In the genomic region with DNA sequence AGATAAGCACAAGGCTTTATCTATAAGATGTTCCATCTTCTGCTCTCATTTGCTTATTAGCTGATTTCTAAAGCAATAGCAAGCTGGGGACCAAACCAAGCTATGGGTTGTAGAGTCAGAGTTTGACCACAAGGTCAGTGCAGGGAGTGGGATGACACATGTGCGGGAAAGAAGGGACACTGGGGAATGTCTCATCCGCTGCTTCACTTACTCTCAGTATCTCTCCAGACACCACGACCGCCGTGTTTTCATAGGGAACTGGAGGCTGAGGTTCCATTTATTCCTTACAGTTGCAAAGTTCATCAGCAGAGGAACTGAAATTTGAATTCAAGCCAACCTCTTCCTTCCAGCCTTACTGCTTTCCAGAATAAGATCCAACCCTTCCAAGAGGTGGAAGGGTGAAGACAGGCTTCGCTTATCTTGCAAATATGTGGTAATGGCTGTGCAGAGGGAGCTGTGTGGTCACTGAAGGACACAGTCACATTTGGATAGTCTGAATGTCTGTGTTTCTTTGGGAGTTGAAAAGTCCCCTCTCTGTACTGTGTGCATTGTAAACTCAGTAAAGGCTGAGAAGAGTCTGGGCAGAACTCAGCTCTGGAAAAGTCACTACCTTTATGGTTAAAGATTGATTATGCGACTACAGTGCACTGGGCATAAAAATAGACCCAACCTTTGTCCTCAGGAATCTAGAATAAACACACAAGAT, we compare ENCODE assay signal across 10 mouse cellular contexts.
A peak's percentile ranks its signal among the peaks of the same experiment; 100 is the strongest.
DNase-seq lines count a peak whose midpoint lies in the region; ATAC-seq and TF ChIP-seq lines count a peak whose summit lies in the region.
"Had no signal": no experiment of that assay in that cellular context is flagged by ENCODE, and none has a peak within 500 bp of the region (broad histone marks: within the 10 kb centered on the region; RNA-seq: fewer than 3 reads in every experiment).

No protein-coding gene starts in this region.

- no peaks in the 10 kb centered on the region for H3K9me3 ChIP-seq in lung, embryonic 14.5 days (ENCODE audit: low read depth, low read length)
- no peaks in the 10 kb centered on the region for H3K9me3 ChIP-seq in intestine, embryonic 15.5 days
- H3K9me3 ChIP-seq in stomach, embryonic 15.5 days = no peaks in the 10 kb centered on the region
- H3K9me3 ChIP-seq in midbrain, embryonic 13.5 days = no peaks in the 10 kb centered on the region

- H3K4me3 ChIP-seq in lung, embryonic 14.5 days (ENCODE audit: low read depth, low read length) = no peak overlapping the region
- H3K4me3 ChIP-seq in intestine, embryonic 15.5 days (replicated peaks) = no peak overlapping the region
- no peak overlapping the region for H3K4me3 ChIP-seq in stomach, embryonic 15.5 days (replicated peaks)
- no peak overlapping the region for H3K4me3 ChIP-seq in midbrain, embryonic 13.5 days (replicated peaks)

- TF ChIP-seq CTCF in lung, embryonic 14.5 days (IDR thresholded peaks at IDR 0.05; ENCODE audit: low read depth) = no peak

- peak; percentile 44; the same call in 1 of the 2 replicates for ATAC-seq in lung, embryonic 14.5 days (ENCODE audit: insufficient read depth)
- peak; percentile 91 for ATAC-seq in intestine, embryonic 15.5 days
- peak; percentile 63; the same call in 1 of the 2 replicates for ATAC-seq in stomach, embryonic 15.5 days (ENCODE audit: insufficient read depth, low FRiP score, low read depth)
- no peak for ATAC-seq in monocyte, adult 5-6 weeks (replicated peaks; ENCODE audit: insufficient number of reproducible peaks, low FRiP score, low TSS enrichment, poor library complexity, severe bottlenecking)
- no peak for ATAC-seq in midbrain, embryonic 13.5 days
- ATAC-seq: hindbrain, embryonic 16.5 days had no signal

- peaks cover 10% of the 10 kb centered on the region; the same call in 1 of the 2 replicates for H3K4me1 ChIP-seq in lung, embryonic 14.5 days (ENCODE audit: insufficient read depth)
- H3K4me1 ChIP-seq in intestine, embryonic 15.5 days (replicated peaks) = 0 out of 2 replicates have a peak, but pooled peaks cover 2% of the 10 kb centered on the region
- no peaks in the 10 kb centered on the region; the same call in 1 of the 2 replicates for H3K4me1 ChIP-seq in stomach, embryonic 15.5 days
- H3K4me1 ChIP-seq in midbrain, embryonic 13.5 days (replicated peaks) = no peaks in the 10 kb centered on the region

- 50% methylated on average over 7 of the region's 7 CpGs for WGBS in lung, embryonic 14.5 days
- WGBS in intestine, embryonic 15.5 days = 56% methylated on average over 7 of the region's 7 CpGs
- 61% methylated on average over 7 of the region's 7 CpGs for WGBS in stomach, embryonic 15.5 days
- WGBS in midbrain, embryonic 13.5 days = 91% methylated on average over 7 of the region's 7 CpGs

- no peak overlapping the region for H3K9ac ChIP-seq in lung, embryonic 14.5 days
- no peak overlapping the region for H3K9ac ChIP-seq in intestine, embryonic 15.5 days
- H3K9ac ChIP-seq in stomach, embryonic 15.5 days = no peak overlapping the region
- no peak overlapping the region for H3K9ac ChIP-seq in midbrain, embryonic 13.5 days (replicated peaks)

- H3K4me2 ChIP-seq in lung, embryonic 14.5 days = no peak overlapping the region
- H3K4me2 ChIP-seq in intestine, embryonic 15.5 days (replicated peaks) = peak overlapping the region; percentile 24
- no peak overlapping the region for H3K4me2 ChIP-seq in stomach, embryonic 15.5 days
- H3K4me2 ChIP-seq in midbrain, embryonic 13.5 days (replicated peaks) = no peak overlapping the region

- no peaks in the 10 kb centered on the region for H3K36me3 ChIP-seq in lung, embryonic 14.5 days (ENCODE audit: insufficient read depth)
- H3K36me3 ChIP-seq in intestine, embryonic 15.5 days = no peaks in the 10 kb centered on the region
- no peaks in the 10 kb centered on the region for H3K36me3 ChIP-seq in stomach, embryonic 15.5 days
- H3K36me3 ChIP-seq in midbrain, embryonic 13.5 days = no peaks in the 10 kb centered on the region

- H3K27me3 ChIP-seq in lung, embryonic 14.5 days (ENCODE audit: insufficient read depth, low read length) = no peaks in the 10 kb centered on the region
- no peaks in the 10 kb centered on the region for H3K27me3 ChIP-seq in intestine, embryonic 15.5 days (replicated peaks)
- H3K27me3 ChIP-seq in stomach, embryonic 15.5 days (replicated peaks) = no peaks in the 10 kb centered on the region
- no peaks in the 10 kb centered on the region for H3K27me3 ChIP-seq in midbrain, embryonic 13.5 days

- DNase-seq in lung, embryonic 14.5 days = no peak
- DNase-seq in lung, postnatal 36 days = no peak
- DNase-seq in kidney, postnatal 25 days = peak; percentile 31 to 46
- DNase-seq: cerebellum, adult 9-10 months; thymus, postnatal 36 days had no signal

- H3K27ac ChIP-seq in lung, embryonic 14.5 days (ENCODE audit: low read depth) = no peak overlapping the region; the same call in 1 of the 2 replicates
- H3K27ac ChIP-seq in intestine, embryonic 15.5 days = peak overlapping the region; percentile 88
- H3K27ac ChIP-seq in stomach, embryonic 15.5 days = peak overlapping the region; percentile 65
- no peak overlapping the region for H3K27ac ChIP-seq in midbrain, embryonic 13.5 days

Comparison
In these comparisons a context has a peak if more than half of its experiments do, and no peak if none do; other contexts are left out.
1. ATAC-seq: peak in lung, embryonic 14.5 days (single experiment), intestine, embryonic 15.5 days (single experiment) and stomach, embryonic 15.5 days (single experiment); none in monocyte, adult 5-6 weeks (single experiment) and midbrain, embryonic 13.5 days (single experiment).
2. DNase-seq: peak in kidney, postnatal 25 days (2 of 2); none in lung, embryonic 14.5 days (single experiment) and lung, postnatal 36 days (single experiment).
3. H3K27ac ChIP-seq: peak in intestine, embryonic 15.5 days (single experiment) and stomach, embryonic 15.5 days (single experiment); none in lung, embryonic 14.5 days (single experiment) and midbrain, embryonic 13.5 days (single experiment).